Mouse (Mus musculus) common myeloid progenitor, adult 5-6 weeks (primary cell): ENCODE results near the gene Gm10912. TPM values are rescaled to one million over a fixed set of nuclear protein-coding genes. Genes with fewer than 3 reads are reported as not detected.
"Not testable (repeated sequence)": the region's sequence is repeated elsewhere in the genome, so short reads cannot be mapped to it uniquely, and the experiment has no call there.

Experiments
- ATAC-seq: replicated peaks from 2 replicates; pipeline ENCODE4 v1.8.0; 2016; ENCODE audit warnings: low read depth, mild to moderate bottlenecking, moderate TSS enrichment, inconsistent platforms; ENCODE audit not compliant: poor library complexity, severe bottlenecking
- total RNA-seq: library from RNA; stranded (forward); fragments of 200-1000, 187-1606 nt; gene quantifications from 2 replicates; pipeline ENCODE4 v1.2.3, GENCODE M21; 2017

The Gm10912 gene
- total RNA-seq, 1 experiment from 2014 or later, result not detected

DNA sequence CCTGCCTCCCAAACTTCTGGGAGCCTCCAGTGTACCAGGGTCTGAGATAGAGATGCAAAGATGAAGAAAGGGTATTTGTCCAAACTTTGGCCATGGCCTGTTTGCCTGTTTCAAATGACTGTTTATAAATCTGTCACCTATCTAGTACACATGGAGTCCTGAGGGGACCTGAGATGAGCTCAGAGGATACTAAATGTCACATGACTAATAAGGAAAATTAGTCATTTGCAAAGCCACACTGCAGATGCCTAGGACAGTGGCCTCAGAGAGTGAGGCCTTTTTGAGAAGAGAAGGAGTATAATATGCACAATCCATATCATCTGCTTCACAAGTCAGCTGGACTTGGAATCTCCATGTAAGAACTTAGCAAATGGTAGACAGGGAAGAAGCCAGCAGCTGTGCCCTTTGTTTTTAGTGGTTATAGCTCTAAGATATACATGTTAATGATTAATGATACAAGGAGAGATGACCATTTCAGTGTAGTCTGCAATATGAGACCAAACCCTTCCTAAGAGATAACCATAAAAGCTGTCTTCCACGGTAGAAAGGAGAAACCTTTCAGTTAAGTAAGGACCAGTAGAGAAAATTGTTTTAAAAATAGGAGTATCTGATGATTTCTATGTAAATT is 45.7 kb downstream of the Gm10912 start:
- not testable (repeated sequence) for ATAC-seq

DNA sequence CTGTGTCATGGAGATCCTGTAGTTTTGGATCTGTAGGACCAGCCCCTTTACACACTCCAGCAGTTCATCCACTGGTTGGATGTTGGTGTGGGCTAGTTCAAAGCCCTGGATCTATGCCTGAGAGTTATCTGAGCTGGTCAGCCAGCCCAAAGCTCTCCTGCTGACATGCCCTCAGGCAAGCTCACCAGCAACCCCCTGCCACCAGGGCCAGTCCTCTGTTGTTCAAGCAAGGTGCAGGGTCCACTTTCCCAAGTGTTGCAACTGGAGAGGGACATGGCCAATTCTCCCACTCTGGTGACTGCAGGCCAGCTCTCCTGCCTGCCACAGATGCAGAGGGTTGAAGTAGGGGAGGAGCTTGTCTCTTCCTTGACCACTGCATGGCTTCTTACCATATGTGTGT is 47.9 kb downstream of the Gm10912 start:
- ATAC-seq, result not testable (repeated sequence)

- ATAC-seq, result no peak
Measured at GRCm38 (mm10) chr2:104114898-104115297, 49.3 kb downstream of the Gm10912 start.

Other genes with a start within 250 kb of the Gm10912 start
- gene Lmo2, start 107.8 kb upstream of the Gm10912 start, total RNA-seq, result 380 and 387 TPM in 2 replicates
- gene Fbxo3, start 38.1 kb upstream of the Gm10912 start, total RNA-seq, result 82.4 and 96.6 TPM in 2 replicates
- 0.44 and 0.96 TPM in 2 replicates for gene 4931422A03Rik, start 37.5 kb upstream of the Gm10912 start, total RNA-seq
- not detected in 2 replicates for gene Gm10799, start 2.7 kb downstream of the Gm10912 start, total RNA-seq
- gene Cd59b, start 4.0 kb downstream of the Gm10912 start, total RNA-seq, result 6.5 and 18.1 TPM in 2 replicates
- gene Cd59a, start 30.0 kb downstream of the Gm10912 start, total RNA-seq, result 11.8 and 14.1 TPM in 2 replicates
- not detected in 2 replicates for gene A930018P22Rik, start 56.9 kb downstream of the Gm10912 start, total RNA-seq